Mouse (Mus musculus): ENCODE data around the gene Gpr160. TPM values are rescaled to one million over a fixed set of nuclear protein-coding genes. Genes with fewer than 3 reads are reported as not detected.

Gene Gpr160
- total RNA-seq (2014; rRNA removed) (1.4 and 2.8 TPM in 2 replicates), polyA plus RNA-seq (2015; fragmentation: Nextera tagmentation; extraction: Ambion mirVana) (1.9 and 2.2 TPM in 2 replicates)

DNA sequence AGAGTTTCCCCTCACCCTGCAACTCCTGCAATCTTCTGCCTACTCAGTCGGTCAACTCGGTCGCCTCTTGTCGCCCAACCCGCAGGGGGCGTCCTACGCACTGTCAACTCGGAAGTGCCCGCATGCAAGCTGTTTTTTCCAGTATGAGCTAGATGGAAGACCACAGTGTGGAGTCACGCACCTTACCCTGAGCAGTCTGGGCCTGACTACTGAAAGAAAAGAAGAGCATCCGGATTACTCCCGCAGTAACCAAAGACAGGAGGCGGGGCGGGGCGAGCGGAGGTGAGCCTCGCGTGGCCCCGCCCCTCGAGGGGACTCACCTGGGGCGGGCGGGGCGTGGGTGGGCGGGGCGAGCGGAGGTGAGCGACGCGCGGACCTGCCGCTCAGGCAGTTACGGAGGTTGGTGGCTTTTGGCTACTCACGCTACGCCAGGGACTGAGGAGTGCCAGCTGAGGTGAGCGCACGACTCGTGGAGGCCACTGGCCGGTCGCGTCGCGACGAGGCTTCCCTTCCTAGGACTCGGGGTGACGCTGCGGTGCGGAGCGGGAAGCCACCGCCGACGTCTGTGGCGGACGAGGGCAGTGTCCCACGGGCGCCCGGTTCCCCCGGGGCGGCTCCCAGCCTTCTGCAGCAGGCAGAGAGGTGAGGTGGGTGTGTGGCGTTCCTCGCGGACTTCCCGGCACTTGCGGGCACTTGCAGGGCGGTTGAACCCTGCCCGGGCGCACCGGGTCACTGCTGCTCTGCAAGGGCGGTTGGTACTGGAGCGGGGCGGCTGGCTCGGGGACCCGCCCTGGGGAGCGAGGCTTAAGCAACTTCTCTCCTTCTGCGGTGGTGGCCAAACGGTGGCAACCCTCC, at the start of gene Gpr160:
Gpr160 (plus strand) TSS at position 347 of the 855 bp plus-strand sequence.
- Histone ChIP-seq H3K4me1 (ENCODE audit: insufficient read depth, low read length) (no peaks in the 10 kb centered on the region), H3K27ac (ENCODE audit: low read depth, low read length) (no peak within 1 kb of the TSS), H3K27me3 (ENCODE audit: insufficient read depth, low read length) (no peaks in the 10 kb centered on the region), H3K9ac (replicated peaks; ENCODE audit: low read length, poor library complexity, severe bottlenecking) (peak within 1 kb of the TSS; percentile 52), H3K4me3 (ENCODE audit: low read depth, low read length) (peak within 1 kb of the TSS; percentile 59), H3K9me3 (ENCODE audit: low read length) (no peaks in the 10 kb centered on the region), H3K4me2 (ENCODE audit: low read depth, low read length, poor library complexity, severe bottlenecking) (peak within 1 kb of the TSS; percentile 97), H3K36me3 (ENCODE audit: insufficient read depth, low read length) (no peaks in the 10 kb centered on the region)
- peak; percentile 33 for DNase-seq (ENCODE audit: low spot score)
- TF ChIP-seq CTCF (IDR thresholded peaks at IDR 0.05): peak; percentile 61
- WGBS: under 1% methylated on average over 74 of the region's 75 CpGs
- peak; percentile 89 for ATAC-seq (ENCODE audit: low FRiP score)

DNA sequence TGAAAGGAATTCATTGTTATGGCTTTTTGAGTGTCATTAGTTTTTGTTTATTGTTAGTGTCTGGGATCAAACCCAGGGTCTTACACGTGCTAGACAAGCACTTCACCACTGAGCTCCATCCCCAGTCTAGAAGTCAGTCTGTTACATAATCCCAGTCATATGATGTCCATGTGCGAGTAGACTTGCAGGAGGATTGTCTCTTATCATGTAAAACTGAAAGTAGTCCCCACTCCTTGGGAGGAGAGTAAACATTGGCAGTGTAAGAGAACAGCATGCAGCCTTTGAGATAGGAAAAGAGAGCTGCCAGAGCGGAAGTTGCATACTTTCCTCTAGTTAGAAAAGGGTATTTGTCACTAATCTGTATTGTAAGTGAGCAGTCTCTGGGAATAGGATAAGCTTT, 42.9 kb upstream of the Gpr160 start:
- H3K27me3 ChIP-seq (ENCODE audit: insufficient read depth, low read length): no peaks in the 10 kb centered on the region
- peaks cover 23% of the 10 kb centered on the region for H3K36me3 ChIP-seq (ENCODE audit: insufficient read depth, low read length)
- no peak overlapping the region for H3K4me2 ChIP-seq (ENCODE audit: low read depth, low read length, poor library complexity, severe bottlenecking)
- H3K4me3 ChIP-seq (ENCODE audit: low read depth, low read length): no peak overlapping the region
- no peak overlapping the region for H3K27ac ChIP-seq (ENCODE audit: low read depth, low read length)
- 80% methylated on average over 3 of the region's 3 CpGs for WGBS
- no peak for TF ChIP-seq CTCF (IDR thresholded peaks at IDR 0.05)
- H3K9me3 ChIP-seq (ENCODE audit: low read length): no peaks in the 10 kb centered on the region
- ATAC-seq (ENCODE audit: low FRiP score) (no peak), DNase-seq (ENCODE audit: low spot score) (no peak)
- no peak overlapping the region for H3K9ac ChIP-seq (replicated peaks; ENCODE audit: low read length, poor library complexity, severe bottlenecking)
- no peaks in the 10 kb centered on the region for H3K4me1 ChIP-seq (ENCODE audit: insufficient read depth, low read length)

GRCm38 (mm10) chr3:30818630-30819125, 37.1 kb upstream of the Gpr160 start:
- peaks cover 26% of the 10 kb centered on the region for H3K36me3 ChIP-seq (ENCODE audit: insufficient read depth, low read length)
- H3K4me3 ChIP-seq (ENCODE audit: low read depth, low read length): no peak overlapping the region
- WGBS: 97% methylated on average over 16 of the region's 16 CpGs
- no peaks in the 10 kb centered on the region for H3K9me3 ChIP-seq (ENCODE audit: low read length)
- H3K4me2 ChIP-seq (ENCODE audit: low read depth, low read length, poor library complexity, severe bottlenecking): no peak overlapping the region
- H3K4me1 ChIP-seq (ENCODE audit: insufficient read depth, low read length): no peaks in the 10 kb centered on the region
- ATAC-seq (ENCODE audit: low FRiP score) (no peak), DNase-seq (ENCODE audit: low spot score) (no peak)
- H3K9ac ChIP-seq (replicated peaks; ENCODE audit: low read length, poor library complexity, severe bottlenecking): no peak overlapping the region
- no peak overlapping the region for H3K27ac ChIP-seq (ENCODE audit: low read depth, low read length)
- no peaks in the 10 kb centered on the region for H3K27me3 ChIP-seq (ENCODE audit: insufficient read depth, low read length)
- TF ChIP-seq CTCF (IDR thresholded peaks at IDR 0.05): no peak

GRCm38 (mm10) chr3:30822163-30822562, 33.6 kb upstream of the Gpr160 start:
- no peak for TF ChIP-seq CTCF (IDR thresholded peaks at IDR 0.05)
- Histone ChIP-seq H3K4me2 (ENCODE audit: low read depth, low read length, poor library complexity, severe bottlenecking) (no peak overlapping the region), H3K9me3 (ENCODE audit: low read length) (no peaks in the 10 kb centered on the region), H3K4me3 (ENCODE audit: low read depth, low read length) (no peak overlapping the region), H3K36me3 (ENCODE audit: insufficient read depth, low read length) (peaks cover 22% of the 10 kb centered on the region), H3K27me3 (ENCODE audit: insufficient read depth, low read length) (no peaks in the 10 kb centered on the region), H3K27ac (ENCODE audit: low read depth, low read length) (no peak overlapping the region), H3K9ac (replicated peaks; ENCODE audit: low read length, poor library complexity, severe bottlenecking) (no peak overlapping the region), H3K4me1 (ENCODE audit: insufficient read depth, low read length) (no peaks in the 10 kb centered on the region)
- 94% methylated on average over 8 of the region's 8 CpGs for WGBS
- no peak for DNase-seq (ENCODE audit: low spot score)
- ATAC-seq (ENCODE audit: low FRiP score): no peak

GRCm38 (mm10) chr3:30826069-30826468, 29.7 kb upstream of the Gpr160 start:
- no peak for TF ChIP-seq CTCF (IDR thresholded peaks at IDR 0.05)
- no peak overlapping the region for H3K9ac ChIP-seq (replicated peaks; ENCODE audit: low read length, poor library complexity, severe bottlenecking)
- H3K4me3 ChIP-seq (ENCODE audit: low read depth, low read length): no peak overlapping the region
- H3K4me1 ChIP-seq (ENCODE audit: insufficient read depth, low read length): no peaks in the 10 kb centered on the region
- H3K9me3 ChIP-seq (ENCODE audit: low read length): no peaks in the 10 kb centered on the region
- DNase-seq (ENCODE audit: low spot score) (no peak), ATAC-seq (ENCODE audit: low FRiP score) (no peak)
- H3K27me3 ChIP-seq (ENCODE audit: insufficient read depth, low read length): no peaks in the 10 kb centered on the region
- H3K27ac ChIP-seq (ENCODE audit: low read depth, low read length): no peak overlapping the region
- WGBS: over 99% methylated on average over 5 of the region's 5 CpGs
- no peak overlapping the region for H3K4me2 ChIP-seq (ENCODE audit: low read depth, low read length, poor library complexity, severe bottlenecking)
- peaks cover 7% of the 10 kb centered on the region; the same call in 1 of the 2 replicates for H3K36me3 ChIP-seq (ENCODE audit: insufficient read depth, low read length)

All from midbrain, postnatal 0 days (tissue).